Mouse (Mus musculus) telencephalon, adult 2 months (tissue): Measurements from ENCODE around the gene Rxra.

Experiments used
- DNase-seq: peaks from one replicate; pipeline ENCODE4 v3.0.0-alpha.2; 2011; ENCODE audit warnings: low read depth, low spot score

Rxra gene

DNA sequence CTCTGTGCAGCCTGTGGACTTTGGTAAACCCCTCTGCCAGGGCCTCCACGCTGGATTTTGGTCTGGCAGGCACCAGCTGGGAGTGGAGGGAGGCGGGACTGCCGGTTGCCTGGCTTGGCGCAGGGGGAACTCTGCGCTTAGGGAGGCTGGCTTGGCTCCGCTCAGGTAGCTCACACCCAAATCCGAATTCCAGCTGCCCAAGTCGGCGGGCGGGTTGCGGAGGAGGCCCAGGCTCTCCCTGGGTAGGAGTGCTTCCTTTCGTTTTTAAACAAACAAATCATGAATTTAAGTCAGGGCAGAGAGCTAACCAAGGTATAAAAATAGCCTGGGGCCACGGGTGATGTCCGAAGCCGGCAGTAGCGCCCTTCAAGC is at the start of gene Rxra:
Gene Rxra, plus strand, starts transcription at position 335 of the 372 bp plus-strand sequence.
- DNase-seq: no peak

- no peak for DNase-seq
These were observed 49.6 kb upstream of the Rxra start for GRCm38 (mm10) chr2:27626604-27627003.

DNA sequence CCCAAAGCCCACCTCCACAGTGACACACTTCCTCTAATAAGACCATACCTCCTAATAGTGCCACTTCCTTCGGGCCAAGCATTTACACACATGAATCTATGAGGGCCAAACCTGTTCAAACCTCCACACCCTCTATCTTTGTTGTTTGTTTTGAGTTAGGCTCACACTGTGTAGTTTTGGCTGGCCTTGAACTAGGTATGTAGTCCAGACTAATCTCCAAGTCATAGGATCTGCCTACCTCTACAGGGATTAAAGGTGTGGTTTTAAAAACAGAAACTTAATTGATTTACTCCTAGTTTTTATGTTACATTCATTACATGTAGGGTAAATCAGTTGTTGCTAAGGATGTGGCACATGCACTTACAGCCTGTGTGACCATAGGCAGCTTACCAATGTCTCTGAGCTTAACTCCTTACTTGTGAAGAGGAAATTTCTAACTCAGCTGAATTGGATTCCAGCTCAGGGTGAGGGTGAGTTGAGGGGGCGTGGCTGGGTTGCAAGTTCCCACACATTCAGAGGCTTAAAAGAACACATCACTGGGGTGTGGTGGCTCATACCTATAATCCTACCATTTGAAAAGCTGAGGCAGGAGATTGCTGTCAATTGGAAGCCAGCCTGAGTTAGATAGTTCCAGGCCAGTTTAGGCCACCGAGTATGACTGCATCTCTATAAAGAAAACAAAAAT is 45.5 kb upstream of the Rxra start:
- DNase-seq: no peak

DNA sequence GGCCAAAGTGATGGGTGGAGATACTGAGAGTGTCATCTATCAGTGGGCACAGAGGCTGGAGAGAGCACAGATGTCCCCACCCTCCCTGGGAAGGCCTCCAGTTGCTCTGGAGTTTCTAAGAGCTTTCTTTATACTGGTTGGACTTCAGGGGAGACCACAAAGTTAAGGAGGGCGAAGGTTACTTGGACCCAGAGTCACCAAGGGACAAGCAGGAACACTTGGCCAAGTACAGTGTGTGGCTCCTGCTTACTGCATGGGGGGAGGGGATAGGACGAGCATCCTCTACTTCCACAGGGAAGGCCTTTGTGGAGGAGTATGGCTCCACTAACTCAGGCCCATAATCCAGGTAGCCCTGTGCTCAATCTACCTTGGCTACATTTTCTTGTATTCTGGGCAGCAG is 42.8 kb upstream of the Rxra start:
- DNase-seq: no peak

DNA sequence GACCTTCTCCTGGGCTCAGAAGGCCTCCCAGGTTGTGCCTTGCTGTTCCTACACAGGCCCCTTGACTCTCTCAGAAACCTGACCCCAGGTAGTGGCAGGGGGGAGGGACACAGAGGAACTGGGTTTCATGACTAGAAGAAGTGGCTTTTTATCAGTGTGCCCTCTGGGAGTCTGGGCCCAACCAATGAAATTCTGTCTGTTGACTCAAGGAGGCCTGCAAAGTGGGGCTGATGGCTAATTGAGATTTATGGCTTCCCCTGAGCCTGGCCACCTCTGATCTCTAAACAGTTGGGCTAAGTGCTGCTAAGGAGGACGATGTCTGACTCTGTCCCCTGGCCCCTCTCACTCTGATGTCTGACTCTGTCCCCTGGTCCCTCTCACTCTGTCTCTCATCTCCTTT is 42.2 kb upstream of the Rxra start:
- no peak for DNase-seq

GRCm38 (mm10) chr2:27635147-27635738 is 41.0 kb upstream of the Rxra start:
- DNase-seq: no peak

GRCm38 (mm10) chr2:27636796-27637195 is 39.4 kb upstream of the Rxra start:
- DNase-seq: no peak

DNA sequence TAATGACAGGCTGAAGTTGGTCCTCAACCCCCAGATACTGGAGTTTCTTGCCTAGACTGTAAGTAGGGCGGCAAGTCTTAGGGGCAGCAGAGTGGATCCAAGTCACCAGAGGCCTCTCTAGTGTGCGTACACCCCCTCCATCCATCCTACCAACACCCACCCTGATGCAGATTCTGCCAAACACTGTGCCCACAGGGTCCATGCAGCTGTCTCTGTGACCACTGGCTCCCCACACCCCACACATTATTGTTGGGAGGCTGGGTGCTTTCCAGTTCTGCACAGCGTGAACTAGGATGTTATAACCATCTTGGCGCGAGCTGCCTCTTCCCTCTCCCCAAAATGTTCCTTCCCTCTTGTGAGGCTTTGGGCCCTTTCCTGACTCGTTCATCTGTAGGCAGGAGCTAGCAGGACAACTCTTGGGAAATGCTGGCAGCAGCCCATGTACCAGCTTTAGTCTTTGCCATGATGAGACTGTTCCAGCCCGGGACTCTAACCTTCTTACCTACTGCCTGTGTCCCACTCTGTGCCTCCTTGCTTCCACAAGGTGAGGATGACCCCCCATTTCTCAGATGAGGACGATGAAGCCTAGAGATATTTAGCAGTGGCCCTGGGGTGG is 38.9 kb upstream of the Rxra start:
- no peak for DNase-seq

- no peak for DNase-seq
These were observed 36.5 kb upstream of the Rxra start for GRCm38 (mm10) chr2:27639631-27640334.

GRCm38 (mm10) chr2:27640900-27641479 is 35.2 kb upstream of the Rxra start:
- no peak for DNase-seq

DNA sequence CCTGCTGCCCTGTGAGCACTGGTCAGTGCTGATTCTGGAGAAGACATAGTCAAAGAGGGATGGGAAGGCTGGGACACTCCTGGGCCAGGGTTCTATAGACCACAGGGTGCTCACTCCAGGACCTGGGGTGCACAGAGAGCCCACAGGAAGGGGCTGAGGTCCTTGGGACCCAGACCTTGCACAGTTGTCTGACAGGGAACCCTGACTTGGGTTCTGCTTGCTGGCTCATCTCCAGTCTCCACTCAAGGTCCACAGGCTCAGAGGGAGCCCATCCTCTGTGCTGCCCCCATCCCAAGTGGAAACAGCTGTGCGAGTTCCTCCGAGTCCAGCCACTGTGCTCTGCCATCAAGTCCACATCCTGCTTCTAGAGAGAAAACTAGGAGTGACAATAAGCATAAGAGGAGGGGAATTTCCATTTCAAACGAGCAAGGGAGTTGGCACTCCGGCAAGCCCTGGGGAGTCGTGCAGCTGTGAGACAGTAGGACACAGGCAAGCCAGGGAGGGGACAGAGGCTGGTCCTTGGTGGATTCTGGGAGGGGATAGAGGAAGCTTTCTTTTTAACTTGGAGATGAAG is 31.6 kb upstream of the Rxra start:
- DNase-seq: no peak

DNA sequence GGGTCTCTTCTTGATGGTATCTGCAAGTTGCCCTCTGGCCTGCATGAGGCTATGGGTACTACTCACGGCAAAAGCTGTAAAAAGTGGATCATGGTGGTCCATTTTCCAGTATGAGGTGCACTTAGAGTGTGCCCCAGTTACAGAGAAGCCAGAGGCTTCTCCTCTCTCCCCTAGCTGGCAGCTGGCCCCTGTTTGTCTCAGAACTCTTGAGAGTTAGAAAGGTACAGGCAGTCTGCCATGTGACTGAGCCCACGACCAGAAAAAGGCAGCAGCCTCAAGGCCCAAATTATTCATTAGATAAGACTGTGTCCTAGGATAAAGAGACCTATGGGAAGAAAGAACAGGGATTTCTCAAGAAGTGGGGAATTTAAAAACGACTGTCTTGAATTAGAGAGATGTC is 30.8 kb upstream of the Rxra start:
- no peak for DNase-seq

- DNase-seq: no peak
These were observed 26.2 kb upstream of the Rxra start for GRCm38 (mm10) chr2:27649862-27650661.

GRCm38 (mm10) chr2:27650991-27651390 is 25.2 kb upstream of the Rxra start:
- no peak for DNase-seq

- DNase-seq: no peak
These were observed 22.7 kb upstream of the Rxra start for GRCm38 (mm10) chr2:27653496-27654030.

DNA sequence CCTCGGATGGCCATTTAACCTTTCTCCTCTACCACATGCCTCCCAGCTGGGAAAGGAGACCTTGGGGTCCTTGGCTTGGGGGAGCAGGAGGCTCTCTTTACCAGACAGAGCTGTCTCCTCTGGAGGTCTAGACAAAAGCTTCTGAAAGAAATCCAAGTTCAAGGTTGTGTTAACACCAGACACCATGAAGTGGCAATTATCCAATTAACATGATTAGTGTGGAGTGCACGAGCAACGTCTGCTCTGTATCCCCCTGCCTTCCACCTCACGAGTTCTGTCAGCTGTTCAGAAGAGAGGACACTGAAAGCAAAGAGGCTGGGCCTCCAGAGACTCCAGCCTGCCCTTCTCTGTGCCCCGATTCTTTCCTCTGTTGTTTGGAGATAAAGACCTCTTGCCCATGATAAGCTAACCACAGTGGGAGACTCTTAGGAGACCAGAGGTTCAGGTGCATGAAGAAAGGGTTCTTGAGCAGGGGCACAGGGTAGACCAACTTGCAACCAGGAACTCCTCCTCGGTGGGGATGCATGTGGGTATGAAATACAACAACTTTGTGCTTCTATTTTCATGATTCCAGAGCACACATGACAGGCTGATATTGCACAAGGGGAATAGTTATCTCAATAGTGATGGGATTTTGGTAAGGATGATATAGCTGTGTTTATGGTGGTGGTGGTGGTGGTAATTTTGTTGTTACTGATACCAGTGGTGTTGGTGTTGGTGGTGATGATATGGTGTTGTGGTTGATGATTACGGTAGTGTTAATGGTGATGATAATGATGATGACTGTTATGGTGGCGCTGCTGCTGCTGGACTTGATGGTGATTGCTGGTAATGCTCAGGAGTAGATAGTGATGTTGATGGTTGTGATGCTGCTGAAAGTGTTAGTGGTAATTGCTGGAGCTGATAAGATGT is 21.7 kb upstream of the Rxra start:
- no peak for DNase-seq

GRCm38 (mm10) chr2:27656576-27656975 is 19.7 kb upstream of the Rxra start:
- DNase-seq: no peak

DNA sequence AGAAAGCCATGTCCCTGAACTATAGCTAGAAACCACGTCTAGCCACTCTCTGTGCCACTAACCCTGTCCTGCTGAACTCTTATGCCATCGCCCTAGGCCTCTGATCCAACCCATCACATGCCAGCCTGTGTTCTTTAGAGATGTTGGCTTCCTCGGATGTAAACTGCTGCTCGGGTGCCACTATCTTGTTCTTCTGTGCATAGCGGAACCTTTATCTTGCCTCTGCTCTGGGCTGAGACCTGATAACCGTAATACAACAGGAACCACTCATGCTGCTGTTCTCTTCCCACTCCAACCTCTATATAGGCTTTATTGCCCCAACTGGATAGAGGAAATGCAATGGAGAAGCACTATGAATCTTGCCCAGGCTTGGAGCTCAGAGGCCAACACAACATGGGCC is 11.0 kb upstream of the Rxra start:
- no peak for DNase-seq

DNA sequence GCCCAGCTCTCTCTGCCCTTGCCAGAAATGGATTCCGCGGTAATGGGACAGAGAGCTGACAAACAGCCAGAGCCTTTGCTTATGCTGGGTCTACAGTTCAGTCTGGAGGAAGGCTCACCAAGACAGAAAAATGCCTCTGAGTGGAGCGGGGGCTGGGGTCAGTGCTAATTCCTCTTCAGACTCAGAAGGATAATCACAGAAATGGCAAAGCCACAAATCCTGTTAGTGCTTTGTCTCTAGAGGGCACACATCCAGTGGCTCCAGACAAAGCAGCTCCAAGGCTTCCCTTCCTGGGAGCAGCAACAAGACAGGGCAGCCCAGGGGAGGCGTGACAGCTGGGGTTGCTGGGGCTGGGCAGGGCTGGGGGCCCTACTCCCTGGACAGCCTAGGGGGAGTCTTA is 9.5 kb upstream of the Rxra start:
- DNase-seq: no peak

- DNase-seq: no peak
These were observed 8.6 kb upstream of the Rxra start for GRCm38 (mm10) chr2:27667677-27668076.
